Mouse (Mus musculus): ENCODE data around the gene Echdc3. TPM values are rescaled to one million over a fixed set of nuclear protein-coding genes. Genes with fewer than 3 reads are reported as not detected.

Gene Echdc3
- polyA plus RNA-seq, 1 experiment: 24.4 TPM

- DNase-seq (ENCODE audit: low read depth): no peak
These were observed 13.7 kb upstream of the Echdc3 start for GRCm38 (mm10) chr2:6226361-6227058.

- no peak for DNase-seq (ENCODE audit: low read depth)
These were observed 7.4 kb upstream of the Echdc3 start for GRCm38 (mm10) chr2:6220141-6220805.

- DNase-seq (ENCODE audit: low read depth): no peak
These were observed 508 bp downstream of the Echdc3 start for GRCm38 (mm10) chr2:6212327-6212723.

GRCm38 (mm10) chr2:6210840-6211239 is 2.0 kb downstream of the Echdc3 start:
- DNase-seq (ENCODE audit: low read depth): no peak

- DNase-seq (ENCODE audit: low read depth): no peak
These were observed 3.1 kb downstream of the Echdc3 start for GRCm38 (mm10) chr2:6209746-6210145.

GRCm38 (mm10) chr2:6209116-6209515 is 3.7 kb downstream of the Echdc3 start:
- no peak for DNase-seq (ENCODE audit: low read depth)

- DNase-seq (ENCODE audit: low read depth): no peak
These were observed 5.1 kb downstream of the Echdc3 start for GRCm38 (mm10) chr2:6207736-6208135.

- DNase-seq (ENCODE audit: low read depth): no peak
These were observed 16.4 kb downstream of the Echdc3 start for GRCm38 (mm10) chr2:6196363-6196973.

- no peak for DNase-seq (ENCODE audit: low read depth)
These were observed 17.2 kb downstream of the Echdc3 start for GRCm38 (mm10) chr2:6195468-6196239.

- DNase-seq (ENCODE audit: low read depth): no peak
These were observed 18.3 kb downstream of the Echdc3 start for GRCm38 (mm10) chr2:6194497-6194896.

GRCm38 (mm10) chr2:6193591-6193973 is 19.3 kb downstream of the Echdc3 start:
- no peak for DNase-seq (ENCODE audit: low read depth)

- no peak for DNase-seq (ENCODE audit: low read depth)
These were observed 19.8 kb downstream of the Echdc3 start for GRCm38 (mm10) chr2:6192820-6193590.

GRCm38 (mm10) chr2:6190036-6190435 is 22.8 kb downstream of the Echdc3 start:
- no peak for DNase-seq (ENCODE audit: low read depth)

- no peak for DNase-seq (ENCODE audit: low read depth)
These were observed 23.2 kb downstream of the Echdc3 start for GRCm38 (mm10) chr2:6189675-6189998.

GRCm38 (mm10) chr2:6188891-6189674 is 23.8 kb downstream of the Echdc3 start:
- no peak for DNase-seq (ENCODE audit: low read depth)

GRCm38 (mm10) chr2:6187418-6187817 is 25.4 kb downstream of the Echdc3 start:
- no peak for DNase-seq (ENCODE audit: low read depth)

GRCm38 (mm10) chr2:6186913-6187312 is 25.9 kb downstream of the Echdc3 start:
- no peak for DNase-seq (ENCODE audit: low read depth)

GRCm38 (mm10) chr2:6179749-6180117 is 33.1 kb downstream of the Echdc3 start:
- no peak for DNase-seq (ENCODE audit: low read depth)

GRCm38 (mm10) chr2:6178901-6179748 is 33.7 kb downstream of the Echdc3 start:
- DNase-seq (ENCODE audit: low read depth): no peak

- DNase-seq (ENCODE audit: low read depth): no peak
These were observed 39.8 kb downstream of the Echdc3 start for GRCm38 (mm10) chr2:6173013-6173412.

Measured in gonadal fat pad, adult 2 months (tissue).